Comparison of ENCODE assay signal across 12 mouse cellular contexts in genomic region chr2:18037491-18037890, GRCm38 (mm10). TPM values are rescaled to one million over a fixed set of nuclear protein-coding genes. Genes with fewer than 3 reads are reported as not detected.
DNase-seq lines count a peak whose midpoint lies in the region; ATAC-seq and TF ChIP-seq lines count a peak whose summit lies in the region.
"Had no signal": no experiment of that assay in that cellular context is flagged by ENCODE, and none has a peak within 500 bp of the region (broad histone marks: within the 10 kb centered on the region; RNA-seq: fewer than 3 reads in every experiment).

TSS of gene A930004D18Rik (minus strand) at chr2:18037737.

- H3K4me1 ChIP-seq in heart, embryonic 15.5 days (replicated peaks), result peaks cover 39% of the 10 kb centered on the region
- peaks cover 69% of the 10 kb centered on the region for H3K4me1 ChIP-seq in midbrain, embryonic 11.5 days (ENCODE audit: control insufficient read depth, insufficient read depth, low read length)
- H3K4me1 ChIP-seq in midbrain, postnatal 0 days (ENCODE audit: insufficient read depth, low read length), result peaks cover 7% of the 10 kb centered on the region; the same call in 1 of the 2 replicates
- peaks cover 69% of the 10 kb centered on the region for H3K4me1 ChIP-seq in hindbrain, embryonic 13.5 days (replicated peaks)
- H3K4me1 ChIP-seq in neural tube, embryonic 15.5 days, result peaks cover 48% of the 10 kb centered on the region

- H3K27me3 ChIP-seq in heart, embryonic 15.5 days, result no peaks in the 10 kb centered on the region
- no peaks in the 10 kb centered on the region for H3K27me3 ChIP-seq in midbrain, embryonic 11.5 days (ENCODE audit: control insufficient read depth, insufficient read depth, low read length)
- no peaks in the 10 kb centered on the region for H3K27me3 ChIP-seq in midbrain, postnatal 0 days (ENCODE audit: insufficient read depth, low read length)
- no peaks in the 10 kb centered on the region for H3K27me3 ChIP-seq in hindbrain, embryonic 13.5 days
- H3K27me3 ChIP-seq in neural tube, embryonic 15.5 days (replicated peaks), result no peaks in the 10 kb centered on the region

- no peak within 1 kb of the TSS for H3K27ac ChIP-seq in heart, embryonic 15.5 days
- no peak within 1 kb of the TSS for H3K27ac ChIP-seq in midbrain, embryonic 11.5 days (ENCODE audit: low read depth, low read length)
- no peak within 1 kb of the TSS for H3K27ac ChIP-seq in midbrain, postnatal 0 days (ENCODE audit: low read depth, low read length)
- no peak within 1 kb of the TSS for H3K27ac ChIP-seq in hindbrain, embryonic 13.5 days
- no peak within 1 kb of the TSS for H3K27ac ChIP-seq in neural tube, embryonic 15.5 days (replicated peaks)
- H3K27ac ChIP-seq: liver, embryonic 15.5 days had no signal

- no peak within 1 kb of the TSS for H3K9ac ChIP-seq in heart, embryonic 15.5 days
- H3K9ac ChIP-seq in midbrain, embryonic 11.5 days (ENCODE audit: low read length), result peak within 1 kb of the TSS; percentile 98
- H3K9ac ChIP-seq in midbrain, postnatal 0 days (replicated peaks; ENCODE audit: low read length, poor library complexity, severe bottlenecking), result no peak within 1 kb of the TSS
- H3K9ac ChIP-seq in hindbrain, embryonic 13.5 days, result 0 out of 2 replicates have a peak within 1 kb of the TSS, but pooled peaks have one; percentile 84
- no peak within 1 kb of the TSS for H3K9ac ChIP-seq in neural tube, embryonic 15.5 days (replicated peaks)
- H3K9ac ChIP-seq: liver, embryonic 15.5 days had no signal

- H3K4me2 ChIP-seq in heart, embryonic 15.5 days, result no peak within 1 kb of the TSS
- peak within 1 kb of the TSS; percentile 94 for H3K4me2 ChIP-seq in midbrain, embryonic 11.5 days
- H3K4me2 ChIP-seq in midbrain, postnatal 0 days (ENCODE audit: low read depth, low read length, poor library complexity, severe bottlenecking), result no peak within 1 kb of the TSS
- H3K4me2 ChIP-seq in hindbrain, embryonic 13.5 days, result no peak within 1 kb of the TSS
- no peak within 1 kb of the TSS for H3K4me2 ChIP-seq in neural tube, embryonic 15.5 days
- H3K4me2 ChIP-seq: liver, embryonic 15.5 days had no signal

- no peak within 1 kb of the TSS for H3K4me3 ChIP-seq in heart, embryonic 15.5 days
- H3K4me3 ChIP-seq in midbrain, embryonic 11.5 days (ENCODE audit: low read depth, low read length), result peak within 1 kb of the TSS; percentile 50; the same call in 1 of the 2 replicates
- no peak within 1 kb of the TSS for H3K4me3 ChIP-seq in midbrain, postnatal 0 days (ENCODE audit: low read depth, low read length)
- H3K4me3 ChIP-seq in hindbrain, embryonic 13.5 days, result no peak within 1 kb of the TSS
- H3K4me3 ChIP-seq in neural tube, embryonic 15.5 days (replicated peaks), result no peak within 1 kb of the TSS
- H3K4me3 ChIP-seq: liver, embryonic 15.5 days had no signal

- H3K36me3 ChIP-seq in heart, embryonic 15.5 days, result no peaks in the 10 kb centered on the region
- no peaks in the 10 kb centered on the region for H3K36me3 ChIP-seq in midbrain, embryonic 11.5 days (ENCODE audit: control insufficient read depth, insufficient read depth, low read length)
- H3K36me3 ChIP-seq in midbrain, postnatal 0 days (ENCODE audit: insufficient read depth, low read length), result no peaks in the 10 kb centered on the region
- no peaks in the 10 kb centered on the region for H3K36me3 ChIP-seq in hindbrain, embryonic 13.5 days
- H3K36me3 ChIP-seq in neural tube, embryonic 15.5 days, result no peaks in the 10 kb centered on the region
- H3K36me3 ChIP-seq: liver, embryonic 15.5 days had no signal

- no peak for ATAC-seq in heart, embryonic 15.5 days (replicated peaks; ENCODE audit: insufficient number of reproducible peaks, insufficient read depth, low FRiP score, low read depth)
- no peak for ATAC-seq in midbrain, embryonic 11.5 days (ENCODE audit: low FRiP score)
- no peak for ATAC-seq in midbrain, postnatal 0 days (ENCODE audit: low FRiP score)
- no peak for ATAC-seq in hindbrain, embryonic 13.5 days (ENCODE audit: low FRiP score)
- ATAC-seq in neural tube, embryonic 15.5 days (ENCODE audit: low FRiP score), result no peak

- WGBS in heart, embryonic 15.5 days, result 61% methylated on average over 2 of the region's 2 CpGs
- WGBS in midbrain, embryonic 11.5 days, result 23% methylated on average over 2 of the region's 2 CpGs
- WGBS in midbrain, postnatal 0 days, result 78% methylated on average over 2 of the region's 2 CpGs
- 76% methylated on average over 2 of the region's 2 CpGs for WGBS in hindbrain, embryonic 13.5 days
- 90% methylated on average over 2 of the region's 2 CpGs for WGBS in neural tube, embryonic 15.5 days

- intact Hi-C loops in heart, postnatal 36 days (cut with DNase I), result loop anchor here (10.0 kb wide), 1 partner anchor 583 kb away; no protein-coding TSS in a partner anchor

- DNase-seq in heart, postnatal 36 days, result no peak
- DNase-seq in midbrain, embryonic 11.5 days (ENCODE audit: low spot score, missing footprints), result peak; percentile 92
- DNase-seq in midbrain, postnatal 0 days (ENCODE audit: low spot score), result no peak
- DNase-seq in urinary bladder, adult 2 months (ENCODE audit: low spot score), result no peak
- no peak for DNase-seq in cerebellum, postnatal 4 days (ENCODE audit: low spot score in 2 of 2)
- DNase-seq: adrenal gland, postnatal 10 days; cerebellum, adult 11-12 months; gastrocnemius, postnatal 14 days had no signal

- H3K9me3 ChIP-seq in heart, embryonic 15.5 days (replicated peaks), result no peaks in the 10 kb centered on the region
- no peaks in the 10 kb centered on the region for H3K9me3 ChIP-seq in midbrain, embryonic 11.5 days (ENCODE audit: control insufficient read depth, low read length)
- no peaks in the 10 kb centered on the region for H3K9me3 ChIP-seq in midbrain, postnatal 0 days (ENCODE audit: low read length)
- H3K9me3 ChIP-seq in hindbrain, embryonic 13.5 days, result no peaks in the 10 kb centered on the region
- no peaks in the 10 kb centered on the region for H3K9me3 ChIP-seq in neural tube, embryonic 15.5 days (replicated peaks)
- H3K9me3 ChIP-seq: liver, embryonic 15.5 days had no signal

- TF ChIP-seq CTCF in midbrain, postnatal 0 days (IDR thresholded peaks at IDR 0.05), result no peak

RNA-seq across cellular contexts. Expression of gene A930004D18Rik, which starts in this region (rescaled TPM):
- polyA plus RNA-seq in heart, embryonic 15.5 days (2015; fragmentation: Nextera tagmentation; extraction: Ambion mirVana), result 11.6 and 13.2 TPM in 2 replicates
- 1 to 10 TPM; 4.6 to 6.2 TPM for total RNA-seq in heart, postnatal 36 days (2021)
- polyA plus RNA-seq in midbrain, embryonic 11.5 days (2014; fragmentation: Nextera tagmentation; extraction: Ambion mirVana), result 10.5 and 11.6 TPM in 2 replicates
- 2.4 and 3.6 TPM in 2 replicates for total RNA-seq in midbrain, postnatal 0 days (2014; rRNA removed)
- 9.7 and 10.3 TPM in 2 replicates for polyA plus RNA-seq in midbrain, postnatal 0 days (2015; fragmentation: Nextera tagmentation; extraction: Ambion mirVana)
- polyA plus RNA-seq in hindbrain, embryonic 13.5 days (2015; fragmentation: Nextera tagmentation; extraction: Ambion mirVana), result 13.1 and 14.0 TPM in 2 replicates
- 8.6 and 13.1 TPM in 2 replicates for polyA plus RNA-seq in neural tube, embryonic 15.5 days (2015; fragmentation: Nextera tagmentation; extraction: Ambion mirVana)
- 3.6 and 3.9 TPM in 2 replicates for polyA plus RNA-seq in urinary bladder, adult 2 months (2012; rRNA removed)

Comparison
In these comparisons a context has a peak if more than half of its experiments do, and no peak if none do; other contexts are left out.
1. H3K9ac ChIP-seq: peak in midbrain, embryonic 11.5 days (single experiment) and hindbrain, embryonic 13.5 days (single experiment); none in heart, embryonic 15.5 days (single experiment), midbrain, postnatal 0 days (single experiment) and neural tube, embryonic 15.5 days (single experiment).